Mouse (Mus musculus) erythroblast, embryonic 14.5 days (primary cell): ENCODE data around the gene Rngtt.

ENCODE experiments used
- GATA1 ChIP-seq: IDR thresholded peaks from 2 replicates; pipeline ENCODE4 v1.6.1; 2012; ENCODE audit warnings: low read length, inconsistent platforms, mixed read lengths
- TAL1 ChIP-seq: IDR thresholded peaks from 3 replicates; pipeline ENCODE4 v1.6.1; 2012; ENCODE audit warnings: low read length, inconsistent platforms, mixed read lengths

- no peak for TF ChIP-seq GATA1
- TF ChIP-seq TAL1 = no peak
Measured at GRCm38 (mm10) chr4:33310840-33311437, 828 bp downstream of the Rngtt start.
